ENCODE assay signal across 24 mouse cellular contexts in the genomic region with DNA sequence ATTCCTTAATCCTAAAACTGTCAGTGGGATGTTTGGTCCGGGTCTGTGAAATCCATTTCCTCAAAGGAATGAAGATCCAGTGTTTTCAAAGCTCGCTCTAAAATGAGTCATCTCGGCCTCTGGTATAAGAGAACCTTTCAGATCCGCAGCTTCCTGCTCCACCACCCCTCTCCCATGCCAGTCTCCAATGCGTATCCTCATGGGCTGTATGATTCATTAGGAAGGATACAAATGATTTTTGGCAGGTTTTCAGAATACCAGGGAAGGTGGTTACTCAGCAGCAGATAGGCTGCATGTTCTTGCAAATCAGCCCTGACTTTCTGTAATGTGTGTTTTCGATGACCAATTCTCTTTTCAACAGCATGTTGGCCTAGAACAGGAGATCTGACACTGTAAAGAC. TPM values are rescaled to one million over a fixed set of nuclear protein-coding genes. Genes with fewer than 3 reads are reported as not detected.
DNase-seq lines count a peak whose midpoint lies in the region; ATAC-seq and TF ChIP-seq lines count a peak whose summit lies in the region.
"Had no signal": no experiment of that assay in that cellular context is flagged by ENCODE, and none has a peak within 500 bp of the region (broad histone marks: within the 10 kb centered on the region; RNA-seq: fewer than 3 reads in every experiment).

No protein-coding gene starts in this region.

- H3K9me3 ChIP-seq in hindbrain, embryonic 14.5 days (ENCODE audit: control insufficient read depth, low read length) = no peaks in the 10 kb centered on the region
- H3K9me3 ChIP-seq in hindbrain, embryonic 12.5 days (replicated peaks) = no peaks in the 10 kb centered on the region
- H3K9me3 ChIP-seq: embryonic facial prominence, embryonic 15.5 days; forebrain, embryonic 10.5 days; heart, embryonic 10.5 days; intestine, embryonic 15.5 days; limb, embryonic 10.5 days; midbrain, embryonic 15.5 days had no signal

- H3K27me3 ChIP-seq in hindbrain, embryonic 14.5 days (ENCODE audit: control insufficient read depth, insufficient read depth, low read length) = no peaks in the 10 kb centered on the region
- no peaks in the 10 kb centered on the region for H3K27me3 ChIP-seq in hindbrain, embryonic 12.5 days
- no peaks in the 10 kb centered on the region for H3K27me3 ChIP-seq in Patski
- H3K27me3 ChIP-seq: embryonic facial prominence, embryonic 15.5 days; intestine, embryonic 15.5 days; midbrain, embryonic 15.5 days had no signal

- no peak overlapping the region for H3K4me2 ChIP-seq in hindbrain, embryonic 14.5 days (replicated peaks)
- no peak overlapping the region for H3K4me2 ChIP-seq in hindbrain, embryonic 12.5 days (replicated peaks)
- H3K4me2 ChIP-seq: embryonic facial prominence, embryonic 15.5 days; intestine, embryonic 15.5 days; midbrain, embryonic 15.5 days had no signal

- H3K9ac ChIP-seq in hindbrain, embryonic 14.5 days = no peak overlapping the region
- H3K9ac ChIP-seq in hindbrain, embryonic 12.5 days = no peak overlapping the region
- H3K9ac ChIP-seq: embryonic facial prominence, embryonic 15.5 days; forebrain, postnatal 0 days; intestine, embryonic 15.5 days; liver, postnatal 0 days; midbrain, embryonic 15.5 days had no signal

- H3K4me3 ChIP-seq in hindbrain, embryonic 14.5 days (replicated peaks; ENCODE audit: low read length) = no peak overlapping the region
- H3K4me3 ChIP-seq in hindbrain, embryonic 12.5 days = no peak overlapping the region
- H3K4me3 ChIP-seq: embryonic facial prominence, embryonic 15.5 days; forebrain, embryonic 10.5 days; heart, embryonic 10.5 days; intestine, embryonic 15.5 days; left cerebral cortex, adult 2 months; limb, embryonic 10.5 days; midbrain, embryonic 15.5 days had no signal

- H3K4me1 ChIP-seq in hindbrain, embryonic 14.5 days (replicated peaks; ENCODE audit: control insufficient read depth, insufficient read depth, low read length) = no peaks in the 10 kb centered on the region
- H3K4me1 ChIP-seq in hindbrain, embryonic 12.5 days = no peaks in the 10 kb centered on the region
- H3K4me1 ChIP-seq: embryonic facial prominence, embryonic 15.5 days; forebrain, embryonic 10.5 days; heart, embryonic 10.5 days; intestine, embryonic 15.5 days; limb, embryonic 10.5 days; midbrain, embryonic 15.5 days had no signal

- in situ Hi-C loops in Patski (cut with MboI; ENCODE audit: low pct_unique_long_range_greater_than_20kb) = no loop called here

- 76% methylated on average over 6 of the region's 6 CpGs for WGBS in hindbrain, embryonic 14.5 days
- WGBS in hindbrain, embryonic 12.5 days = 87% methylated on average over 6 of the region's 6 CpGs

- POLR2A ChIA-PET in Patski (lab: Charles Lee) = no interaction called here

- ATAC-seq in hindbrain, embryonic 14.5 days (ENCODE audit: low FRiP score) = no peak
- no peak for ATAC-seq in hindbrain, embryonic 12.5 days (ENCODE audit: low FRiP score)
- peak; percentile 21 for ATAC-seq in Patski
- no peak for ATAC-seq in erythroid progenitor cell, adult 5-6 weeks (replicated peaks; ENCODE audit: low FRiP score, poor library complexity, severe bottlenecking)
- ATAC-seq: forebrain, postnatal 0 days; intestine, embryonic 15.5 days; liver, postnatal 0 days; midbrain, embryonic 15.5 days had no signal

- no peak for TF ChIP-seq CTCF in Patski (IDR thresholded peaks at IDR 0.05)

- no peaks in the 10 kb centered on the region for H3K36me3 ChIP-seq in hindbrain, embryonic 14.5 days (replicated peaks; ENCODE audit: control insufficient read depth, insufficient read depth)
- no peaks in the 10 kb centered on the region for H3K36me3 ChIP-seq in hindbrain, embryonic 12.5 days
- H3K36me3 ChIP-seq: embryonic facial prominence, embryonic 15.5 days; forebrain, embryonic 10.5 days; heart, embryonic 10.5 days; intestine, embryonic 15.5 days; limb, embryonic 10.5 days; midbrain, embryonic 15.5 days had no signal

- H3K27ac ChIP-seq in hindbrain, embryonic 14.5 days = no peak overlapping the region
- no peak overlapping the region for H3K27ac ChIP-seq in hindbrain, embryonic 12.5 days
- H3K27ac ChIP-seq: embryonic facial prominence, embryonic 15.5 days; forebrain, embryonic 10.5 days; heart, embryonic 10.5 days; intestine, embryonic 15.5 days; left cerebral cortex, adult 2 months; limb, embryonic 10.5 days; midbrain, embryonic 15.5 days had no signal

- CTCF ChIA-PET in Patski (lab: Charles Lee) = no interaction called here

- DNase-seq in adrenal gland, adult (ENCODE audit: inconsistent age in 2 of 2, low spot score in 1 of 2) = peak; percentile 23 to 65
- DNase-seq in adrenal gland, postnatal 4 days (ENCODE audit: low spot score in 2 of 2) = no peak
- peak; percentile 35 for DNase-seq in hindbrain, embryonic 14.5 days (ENCODE audit: low spot score)
- no peak for DNase-seq in Patski (ENCODE audit: low read depth, low spot score)
- peak; percentile 80 for DNase-seq in brain, adult 2 months (ENCODE audit: low read depth, low spot score)
- DNase-seq in right cerebral cortex, postnatal 10 days (ENCODE audit: low spot score in 2 of 2) = no peak
- DNase-seq: embryo, embryonic 11 days; forebrain, postnatal 0 days; kidney, adult 9 months; kidney, postnatal 25 days; liver, postnatal 0 days; lung, postnatal 14 days; thymus, postnatal 14 days had no signal

RNA-seq across cellular contexts. Expression of a gene that starts 40.3 kb away (rescaled TPM):
- total RNA-seq in adrenal gland, postnatal 4 days (2021) = under 1 TPM; 0.48 to 0.87 TPM
- polyA plus RNA-seq in hindbrain, embryonic 14.5 days (2014; fragmentation: Nextera tagmentation; extraction: Ambion mirVana) = 17.3 and 19.5 TPM in 2 replicates
- polyA plus RNA-seq in hindbrain, embryonic 12.5 days (2016; fragmentation: Nextera tagmentation; extraction: Ambion mirVana) = 3.4 TPM in 2 replicates
- polyA plus RNA-seq in Patski (2021) = not detected
- total RNA-seq in erythroid progenitor cell, adult 5-6 weeks (2015; ENCODE audit: low replicate concordance) = not detected in 2 replicates
- not detected in 2 replicates for total RNA-seq in erythroid progenitor cell, adult 5-6 weeks (2017; ENCODE audit: low replicate concordance)
- total RNA-seq: liver, adult 2 months; megakaryocyte, adult 5-6 weeks had no signal
- polyA plus RNA-seq: liver, adult 2 months; liver, postnatal 0 days had no signal

Comparison
In these comparisons a context has a peak if more than half of its experiments do, and no peak if none do; other contexts are left out.
1. DNase-seq: peak in adrenal gland, adult (2 of 2), hindbrain, embryonic 14.5 days (single experiment) and brain, adult 2 months (single experiment); none in adrenal gland, postnatal 4 days (0 of 2), Patski (single experiment) and right cerebral cortex, postnatal 10 days (0 of 2).